Mouse (Mus musculus) kidney, adult 8-10 months (tissue): ENCODE data around the gene Snapc5.

Experiments used
- DNase-seq, 2 experiments: peaks; one replicate each; pipeline ENCODE4 v3.0.0; 2022

Gene Snapc5

GRCm38 (mm10) chr9:64202331-64202730 lies 23.3 kb downstream of the Snapc5 start:
- no peak for DNase-seq

- DNase-seq, result no peak
Observed at GRCm38 (mm10) chr9:64202866-64203265, 23.8 kb downstream of the Snapc5 start.

GRCm38 (mm10) chr9:64207509-64208084 lies 28.5 kb downstream of the Snapc5 start:
- peak; percentile 20 to 30 for DNase-seq

- no peak for DNase-seq
Observed at GRCm38 (mm10) chr9:64214452-64214851, 35.4 kb downstream of the Snapc5 start.

GRCm38 (mm10) chr9:64216090-64216489 lies 37.0 kb downstream of the Snapc5 start:
- DNase-seq, result no peak

GRCm38 (mm10) chr9:64216641-64217040 lies 37.6 kb downstream of the Snapc5 start:
- no peak for DNase-seq

- DNase-seq, result no peak
Observed at GRCm38 (mm10) chr9:64217887-64218286, 38.8 kb downstream of the Snapc5 start.

- DNase-seq, result no peak
Observed at GRCm38 (mm10) chr9:64219305-64219704, 40.2 kb downstream of the Snapc5 start.

GRCm38 (mm10) chr9:64219772-64220420 lies 40.8 kb downstream of the Snapc5 start:
- DNase-seq, result no peak

- no peak for DNase-seq
Observed at GRCm38 (mm10) chr9:64220603-64221002, 41.5 kb downstream of the Snapc5 start.

- no peak for DNase-seq
Observed at GRCm38 (mm10) chr9:64221480-64221879, 42.4 kb downstream of the Snapc5 start.

- DNase-seq, result no peak
Observed at GRCm38 (mm10) chr9:64222098-64222497, 43.0 kb downstream of the Snapc5 start.

GRCm38 (mm10) chr9:64225805-64226204 lies 46.7 kb downstream of the Snapc5 start:
- no peak for DNase-seq

- DNase-seq, result no peak
Observed at GRCm38 (mm10) chr9:64227736-64228135, 48.7 kb downstream of the Snapc5 start.

GRCm38 (mm10) chr9:64228972-64229371 lies 49.9 kb downstream of the Snapc5 start:
- no peak for DNase-seq

- peak; percentile 28 to 43 for DNase-seq
Observed at GRCm38 (mm10) chr9:64231171-64231570, 52.1 kb downstream of the Snapc5 start.

- DNase-seq, result no peak
Observed at GRCm38 (mm10) chr9:64231674-64232073, 52.6 kb downstream of the Snapc5 start.

GRCm38 (mm10) chr9:64232257-64232957 lies 53.3 kb downstream of the Snapc5 start:
- DNase-seq, result no peak
